8 mouse cellular contexts compared by ENCODE assay signal in the genomic region with DNA sequence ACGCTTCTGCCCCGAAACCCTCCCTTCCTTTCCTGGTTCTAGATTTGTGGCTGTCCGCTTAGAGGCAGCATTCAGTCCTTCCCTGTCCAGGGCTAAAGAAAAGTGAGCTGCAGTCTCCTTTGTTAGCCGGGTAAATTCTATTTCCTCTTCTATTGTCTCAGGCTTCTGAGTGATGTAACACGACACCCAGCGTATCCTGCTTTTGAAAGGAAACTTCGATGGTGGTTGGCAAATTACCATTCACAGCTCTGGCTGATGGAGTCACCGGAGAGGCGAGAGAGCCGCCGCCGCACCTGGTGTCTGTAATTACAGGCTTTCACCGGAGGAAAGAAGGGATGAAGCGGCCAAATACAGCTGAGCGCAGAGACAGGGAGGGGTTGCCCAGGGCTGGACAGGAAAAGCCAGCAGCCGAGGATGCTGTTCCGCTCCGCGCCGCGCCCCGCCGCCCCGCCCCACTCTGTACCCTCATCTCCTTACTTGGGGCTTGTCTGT.
DNase-seq lines count a peak whose midpoint lies in the region; ATAC-seq and TF ChIP-seq lines count a peak whose summit lies in the region.

No protein-coding gene starts in this region.

- peak overlapping the region; percentile 47 for H3K4me2 ChIP-seq in limb, embryonic 11.5 days (ENCODE audit: low read depth, severe bottlenecking)
- peak overlapping the region; percentile 57 for H3K4me2 ChIP-seq in stomach, postnatal 0 days (replicated peaks; ENCODE audit: low read depth)

- H3K4me1 ChIP-seq in ES-E14 (ENCODE audit: control insufficient read depth in 2 of 2, insufficient read depth in 2 of 2, low read length in 2 of 2, poor library complexity in 1 of 2), result no peaks in the 10 kb centered on the region; a peak in 2 of 4 replicates
- H3K4me1 ChIP-seq in forebrain, embryonic 10.5 days, result peaks cover 17% of the 10 kb centered on the region
- H3K4me1 ChIP-seq in limb, embryonic 11.5 days (ENCODE audit: control insufficient read depth, insufficient read depth, low read length), result 0 out of 2 replicates have a peak, but pooled peaks cover 2% of the 10 kb centered on the region
- no peaks in the 10 kb centered on the region for H3K4me1 ChIP-seq in stomach, postnatal 0 days (replicated peaks; ENCODE audit: control insufficient read depth, insufficient read depth)

- WGBS in forebrain, embryonic 10.5 days, result 1% methylated on average over 24 of the region's 24 CpGs
- 5% methylated on average over 24 of the region's 24 CpGs for WGBS in limb, embryonic 11.5 days
- WGBS in stomach, postnatal 0 days, result 3% methylated on average over 24 of the region's 24 CpGs

- DNase-seq in adrenal gland, postnatal 14 days, result peak; percentile 33
- DNase-seq in adrenal gland, adult 18-20 months (ENCODE audit: low spot score in 2 of 2), result no peak
- DNase-seq in ES-E14 (ENCODE audit: low read depth, low spot score), result no peak
- DNase-seq in forebrain, embryonic 10.5 days (ENCODE audit: extremely low spot score, low spot score), result peak; percentile 67
- DNase-seq in heart, postnatal 4 days, result peak; percentile 41
- DNase-seq in limb, embryonic 11.5 days (ENCODE audit: low spot score), result peak; percentile 77
- DNase-seq in mesoderm, embryonic 11.5 days (ENCODE audit: low read depth, low spot score), result peak; percentile 72
- DNase-seq in stomach, postnatal 0 days (ENCODE audit: low spot score), result peak; percentile 47

- in situ Hi-C loops in ES-E14 (cut with MboI; ENCODE audit: low sequenced_read_pairs in 2 of 2, unreplicated experiment in 2 of 2), result no loop called here

- H3K9me3 ChIP-seq in ES-E14 (ENCODE audit: control insufficient read depth, insufficient read depth, low read depth, low read length), result no peaks in the 10 kb centered on the region
- H3K9me3 ChIP-seq in forebrain, embryonic 10.5 days, result 0 out of 2 replicates have a peak, but pooled peaks cover 2% of the 10 kb centered on the region
- H3K9me3 ChIP-seq in limb, embryonic 11.5 days (ENCODE audit: control insufficient read depth, low read length), result no peaks in the 10 kb centered on the region
- no peaks in the 10 kb centered on the region for H3K9me3 ChIP-seq in stomach, postnatal 0 days (ENCODE audit: control insufficient read depth, low read length)

- TF ChIP-seq CTCF in stomach, postnatal 0 days (IDR thresholded peaks at IDR 0.05; ENCODE audit: low read depth), result no peak

- H3K4me3 ChIP-seq in ES-E14 (ENCODE audit: insufficient read depth in 1 of 2, low read depth in 1 of 2, low read length in 2 of 2, poor library complexity in 1 of 2, severe bottlenecking in 1 of 2), result peak overlapping the region; percentile 42 to 49
- peak overlapping the region; percentile 53 for H3K4me3 ChIP-seq in forebrain, embryonic 10.5 days
- peak overlapping the region; percentile 29 for H3K4me3 ChIP-seq in limb, embryonic 11.5 days (ENCODE audit: low read depth, low read length)
- peak overlapping the region; percentile 39 for H3K4me3 ChIP-seq in stomach, postnatal 0 days (ENCODE audit: low read depth, low read length)

- no peak overlapping the region; the same call in 1 of the 2 replicates for H3K27ac ChIP-seq in ES-E14 (ENCODE audit: insufficient read depth, low read depth, low read length, poor library complexity, severe bottlenecking)
- peak overlapping the region; percentile 75 for H3K27ac ChIP-seq in forebrain, embryonic 10.5 days
- peak overlapping the region; percentile 49; the same call in 1 of the 2 replicates for H3K27ac ChIP-seq in limb, embryonic 11.5 days (replicated peaks; ENCODE audit: low read depth, low read length)
- H3K27ac ChIP-seq in stomach, postnatal 0 days (replicated peaks), result peak overlapping the region; percentile 78

- ATAC-seq in limb, embryonic 11.5 days (ENCODE audit: insufficient number of reproducible peaks, low FRiP score, low TSS enrichment, low read depth), result peak; percentile 78; the same call in 1 of the 2 replicates
- ATAC-seq in stomach, postnatal 0 days (ENCODE audit: low FRiP score, low TSS enrichment), result peak; percentile 81

- no peaks in the 10 kb centered on the region for H3K36me3 ChIP-seq in ES-E14 (ENCODE audit: control insufficient read depth, insufficient read depth, low read length, poor library complexity, severe bottlenecking)
- H3K36me3 ChIP-seq in forebrain, embryonic 10.5 days (replicated peaks), result no peaks in the 10 kb centered on the region
- no peaks in the 10 kb centered on the region for H3K36me3 ChIP-seq in limb, embryonic 11.5 days (ENCODE audit: control insufficient read depth, insufficient read depth, low read length)
- H3K36me3 ChIP-seq in stomach, postnatal 0 days (ENCODE audit: control insufficient read depth, insufficient read depth, low read length), result no peaks in the 10 kb centered on the region

- TF ChIP-seq EP300 in stomach, postnatal 0 days (optimal IDR thresholded peaks at IDR 0.05), result no peak

- 0 out of 2 replicates have a peak overlapping the region, but pooled peaks have one; percentile 20 for H3K9ac ChIP-seq in ES-E14 (ENCODE audit: insufficient read depth, low read depth, low read length, poor library complexity, severe bottlenecking)
- peak overlapping the region; percentile 60; the same call in 1 of the 2 replicates for H3K9ac ChIP-seq in limb, embryonic 11.5 days (ENCODE audit: low read length)
- H3K9ac ChIP-seq in stomach, postnatal 0 days (ENCODE audit: low read length), result peak overlapping the region; percentile 55

- H3K27me3 ChIP-seq in forebrain, embryonic 10.5 days (ENCODE audit: poor library complexity, severe bottlenecking), result peaks cover 81% of the 10 kb centered on the region
- H3K27me3 ChIP-seq in limb, embryonic 11.5 days (ENCODE audit: control insufficient read depth, insufficient read depth, low read length), result no peaks in the 10 kb centered on the region
- H3K27me3 ChIP-seq in stomach, postnatal 0 days (ENCODE audit: control insufficient read depth, insufficient read depth, low read length), result no peaks in the 10 kb centered on the region

TF ChIP-seq in ES-E14, 5 proteins besides CTCF, POLR2A, EP300 and RAD21:
- TF ChIP-seq ZNF384 (IDR thresholded peaks at IDR 0.05; ENCODE audit: low read depth, low read length) (no peak), HCFC1 (IDR thresholded peaks at IDR 0.05; ENCODE audit: borderline replicate concordance, insufficient read depth, low read length) (no peak), ZC3H11A (IDR thresholded peaks at IDR 0.05; ENCODE audit: borderline replicate concordance, low read depth, low read length) (no peak), CHD2 (IDR thresholded peaks at IDR 0.05; ENCODE audit: low read depth, low read length) (no peak), MAFK (IDR thresholded peaks at IDR 0.05; ENCODE audit: insufficient read depth, low read depth, low read length) (no peak)

Comparison
In these comparisons a context has a peak if more than half of its experiments do, and no peak if none do; other contexts are left out.
1. DNase-seq: peak in adrenal gland, postnatal 14 days (single experiment), forebrain, embryonic 10.5 days (single experiment), heart, postnatal 4 days (single experiment), limb, embryonic 11.5 days (single experiment), mesoderm, embryonic 11.5 days (single experiment) and stomach, postnatal 0 days (single experiment); none in adrenal gland, adult 18-20 months (0 of 2) and ES-E14 (single experiment).
2. Peak in every context shown above with its lines, with median percentiles within 50 percentile points of each other: H3K4me3 ChIP-seq and H3K9ac ChIP-seq.